Mouse (Mus musculus) spleen, postnatal 36 days (tissue): ENCODE results near the gene Tnrc6c.
A peak's percentile ranks its signal among the peaks of the same experiment; 100 is the strongest.

Experiments used
- DNase-seq, 2 experiments: peaks; one replicate each; pipeline ENCODE4 v3.0.0; 2022; ENCODE audit warnings: low spot score in 2 of 2, mixed read lengths in 1 of 2

Tnrc6c gene

GRCm38 (mm10) chr11:117653491-117654351, at the start of gene Tnrc6c:
Gene Tnrc6c (plus strand): TSS chr11:117654289.
- peak; percentile 82 for DNase-seq

GRCm38 (mm10) chr11:117606137-117606536, 48.0 kb upstream of the Tnrc6c start:
- no peak for DNase-seq

GRCm38 (mm10) chr11:117606605-117607203, 47.4 kb upstream of the Tnrc6c start:
- no peak for DNase-seq

GRCm38 (mm10) chr11:117608141-117608789, 45.8 kb upstream of the Tnrc6c start:
- no peak for DNase-seq

GRCm38 (mm10) chr11:117608976-117609375, 45.1 kb upstream of the Tnrc6c start:
- no peak for DNase-seq

GRCm38 (mm10) chr11:117610589-117610988, 43.5 kb upstream of the Tnrc6c start:
- DNase-seq: no peak

- DNase-seq: peak; percentile 82 to 85
These were observed 43.0 kb upstream of the Tnrc6c start for GRCm38 (mm10) chr11:117611068-117611467.

GRCm38 (mm10) chr11:117611860-117612259, 42.2 kb upstream of the Tnrc6c start:
- no peak for DNase-seq

- DNase-seq: no peak
These were observed 41.2 kb upstream of the Tnrc6c start for GRCm38 (mm10) chr11:117612885-117613284.

- DNase-seq: no peak
These were observed 36.7 kb upstream of the Tnrc6c start for GRCm38 (mm10) chr11:117617368-117617908.

GRCm38 (mm10) chr11:117618214-117618613, 35.9 kb upstream of the Tnrc6c start:
- no peak for DNase-seq

GRCm38 (mm10) chr11:117618774-117619173, 35.3 kb upstream of the Tnrc6c start:
- DNase-seq: no peak

- no peak for DNase-seq
These were observed 34.5 kb upstream of the Tnrc6c start for GRCm38 (mm10) chr11:117619581-117619980.

GRCm38 (mm10) chr11:117625196-117625595, 28.9 kb upstream of the Tnrc6c start:
- DNase-seq: no peak

- DNase-seq: no peak
These were observed 27.5 kb upstream of the Tnrc6c start for GRCm38 (mm10) chr11:117626557-117626956.

GRCm38 (mm10) chr11:117627060-117627562, 27.0 kb upstream of the Tnrc6c start:
- no peak for DNase-seq

- DNase-seq: no peak
These were observed 26.3 kb upstream of the Tnrc6c start for GRCm38 (mm10) chr11:117627746-117628311.

GRCm38 (mm10) chr11:117628312-117628779, 25.7 kb upstream of the Tnrc6c start:
- no peak for DNase-seq

GRCm38 (mm10) chr11:117629865-117630264, 24.2 kb upstream of the Tnrc6c start:
- DNase-seq: no peak

- DNase-seq: no peak
These were observed 23.1 kb upstream of the Tnrc6c start for GRCm38 (mm10) chr11:117630868-117631565.

- no peak for DNase-seq
These were observed 20.8 kb upstream of the Tnrc6c start for GRCm38 (mm10) chr11:117633310-117633709.
